Mouse (Mus musculus) kidney, embryonic 16.5 days (tissue): ENCODE measurements around the gene Osbp. TPM values are rescaled to one million over a fixed set of nuclear protein-coding genes. Genes with fewer than 3 reads are reported as not detected.
"Not testable (repeated sequence)": the region's sequence is repeated elsewhere in the genome, so short reads cannot be mapped to it uniquely, and the experiment has no call there.

Experiments
- ATAC-seq: fragments of 200-750 bp; cut with Nextera tagmentation; 2 replicates; pipeline ENCODE4 v1.8.0; 2017; ENCODE audit warnings: moderate TSS enrichment; ENCODE audit not compliant: low FRiP score, low TSS enrichment
- H3K27ac ChIP-seq: fragments of 300-500 bp; sonication (generic); 2 replicates; pipeline ENCODE4 v1.5.1; 2014; ENCODE audit warnings: low read length
- H3K27me3 ChIP-seq: fragments of 300-500 bp; sonication (generic); 2 replicates; pipeline ENCODE4 v1.6.1; 2014; ENCODE audit warnings: low read length, control low read depth, mixed read lengths; ENCODE audit not compliant: insufficient read depth
- H3K36me3 ChIP-seq: fragments of 300-500 bp; sonication (generic); 2 replicates; pipeline ENCODE4 v1.6.1; 2014; ENCODE audit warnings: low read length, control low read depth, mixed read lengths; ENCODE audit not compliant: insufficient read depth
- H3K4me1 ChIP-seq: fragments of 300-500 bp; sonication (generic); 2 replicates; pipeline ENCODE4 v1.6.1; 2014; ENCODE audit warnings: low read length, control low read depth, mixed read lengths; ENCODE audit not compliant: insufficient read depth
- H3K4me2 ChIP-seq: fragments of 300-500 bp; sonication (generic); replicated peaks from 2 replicates; pipeline ENCODE4 v1.6.1; 2014; ENCODE audit warnings: low read depth, low read length
- H3K4me3 ChIP-seq: fragments of 300-500 bp; sonication (generic); 2 replicates; pipeline ENCODE4 v1.5.1; 2014; ENCODE audit warnings: mild to moderate bottlenecking, low read length
- H3K9ac ChIP-seq: fragments of 300-500 bp; sonication (generic); replicated peaks from 2 replicates; pipeline ENCODE4 v1.6.1; 2014; ENCODE audit warnings: low read length
- H3K9me3 ChIP-seq: fragments of 300-500 bp; sonication (generic); 2 replicates; pipeline ENCODE4 v1.6.1; 2016; ENCODE audit warnings: low read length, control low read depth
- WGBS: fragments of 180-500 bp; shearing (Covaris S2); extraction: QIAGEN DNeasy Blood & Tissue Kit; methylation state at CpG from one replicate; pipeline ENCODE4 v1.1.7; 2014; 5-methylcytosine and 5-hydroxymethylcytosine counted together
- polyA plus RNA-seq: library from polyadenylated mRNA; unstranded; fragments of >200 nt; fragmentation: Nextera tagmentation; extraction: Ambion mirVana; gene quantifications from 2 replicates; pipeline ENCODE4 v1.2.1, GENCODE M21; 2015

The Osbp gene
- polyA plus RNA-seq, 1 experiment from 2014 or later = 4.1 TPM

GRCm38 (mm10) chr19:11980471-11980870 lies 14.7 kb downstream of the Osbp start:
- no peaks in the 10 kb centered on the region for H3K9me3 ChIP-seq
- no peak for ATAC-seq
- H3K4me3 ChIP-seq = no peak overlapping the region
- H3K4me2 ChIP-seq = no peak overlapping the region
- WGBS = 91% methylated on average over 4 of the region's 4 CpGs
- H3K36me3 ChIP-seq = peaks cover 84% of the 10 kb centered on the region
- no peak overlapping the region for H3K27ac ChIP-seq
- H3K27me3 ChIP-seq = no peaks in the 10 kb centered on the region
- H3K4me1 ChIP-seq = no peaks in the 10 kb centered on the region
- H3K9ac ChIP-seq = no peak overlapping the region

DNA sequence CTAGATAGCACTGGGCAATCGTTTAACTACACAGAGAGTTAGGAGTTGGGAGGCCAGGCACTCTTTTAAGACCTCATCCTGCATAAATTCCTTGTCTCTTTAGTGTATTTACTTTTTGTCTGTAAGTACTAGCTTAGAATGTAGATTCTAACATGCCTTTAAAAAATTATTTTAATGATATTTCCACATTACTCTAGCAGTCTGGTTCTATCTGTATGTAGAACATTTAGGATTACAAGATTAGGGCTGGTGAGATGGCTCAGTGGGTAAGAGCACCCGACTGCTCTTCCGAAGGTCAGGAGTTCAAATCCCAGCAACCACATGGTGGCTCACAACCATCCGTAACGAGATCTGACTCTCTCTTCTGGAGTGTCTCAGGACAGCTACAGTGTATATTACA lies 18.9 kb downstream of the Osbp start:
- peaks cover 71% of the 10 kb centered on the region for H3K36me3 ChIP-seq
- H3K4me1 ChIP-seq, H3K27me3 ChIP-seq, H3K4me2 ChIP-seq, ATAC-seq, H3K9me3 ChIP-seq, H3K9ac ChIP-seq, H3K4me3 ChIP-seq, H3K27ac ChIP-seq: not testable (repeated sequence)
- WGBS = 84% methylated on average over 5 of the region's 5 CpGs

GRCm38 (mm10) chr19:11987841-11988240 lies 22.1 kb downstream of the Osbp start:
- WGBS = 97% methylated on average over 3 of the region's 3 CpGs
- ATAC-seq = no peak

GRCm38 (mm10) chr19:11989334-11989733 lies 23.6 kb downstream of the Osbp start:
- Histone ChIP-seq H3K27ac (no peak overlapping the region), H3K4me3 (no peak overlapping the region), H3K9me3 (no peaks in the 10 kb centered on the region), H3K9ac (no peak overlapping the region), H3K27me3 (no peaks in the 10 kb centered on the region), H3K4me1 (no peaks in the 10 kb centered on the region), H3K36me3 (peaks cover 62% of the 10 kb centered on the region), H3K4me2 (no peak overlapping the region)
- ATAC-seq = no peak
- 94% methylated on average over 7 of the region's 7 CpGs for WGBS

More at GRCm38 (mm10) chr19:11987841-11988240, 22.1 kb downstream of the Osbp start:
- H3K36me3 ChIP-seq = peaks cover 70% of the 10 kb centered on the region
- no peak overlapping the region for H3K27ac ChIP-seq
- H3K9ac ChIP-seq = no peak overlapping the region
- H3K4me2 ChIP-seq = no peak overlapping the region
- H3K9me3 ChIP-seq = no peaks in the 10 kb centered on the region
- H3K4me3 ChIP-seq = no peak overlapping the region
- H3K4me1 ChIP-seq = no peaks in the 10 kb centered on the region
- no peaks in the 10 kb centered on the region for H3K27me3 ChIP-seq

GRCm38 (mm10) chr19:11992034-11992433 lies 26.3 kb downstream of the Osbp start:
- no peaks in the 10 kb centered on the region for H3K27me3 ChIP-seq
- whole genome bisulfite sequencing = 91% methylated on average over 9 of the region's 9 CpGs
- no peaks in the 10 kb centered on the region for H3K9me3 ChIP-seq
- H3K4me1 ChIP-seq = no peaks in the 10 kb centered on the region
- H3K9ac ChIP-seq = no peak overlapping the region
- peaks cover 59% of the 10 kb centered on the region for H3K36me3 ChIP-seq
- H3K27ac ChIP-seq = no peak overlapping the region
- no peak overlapping the region for H3K4me3 ChIP-seq
- H3K4me2 ChIP-seq = no peak overlapping the region
- no peak for ATAC-seq

DNA sequence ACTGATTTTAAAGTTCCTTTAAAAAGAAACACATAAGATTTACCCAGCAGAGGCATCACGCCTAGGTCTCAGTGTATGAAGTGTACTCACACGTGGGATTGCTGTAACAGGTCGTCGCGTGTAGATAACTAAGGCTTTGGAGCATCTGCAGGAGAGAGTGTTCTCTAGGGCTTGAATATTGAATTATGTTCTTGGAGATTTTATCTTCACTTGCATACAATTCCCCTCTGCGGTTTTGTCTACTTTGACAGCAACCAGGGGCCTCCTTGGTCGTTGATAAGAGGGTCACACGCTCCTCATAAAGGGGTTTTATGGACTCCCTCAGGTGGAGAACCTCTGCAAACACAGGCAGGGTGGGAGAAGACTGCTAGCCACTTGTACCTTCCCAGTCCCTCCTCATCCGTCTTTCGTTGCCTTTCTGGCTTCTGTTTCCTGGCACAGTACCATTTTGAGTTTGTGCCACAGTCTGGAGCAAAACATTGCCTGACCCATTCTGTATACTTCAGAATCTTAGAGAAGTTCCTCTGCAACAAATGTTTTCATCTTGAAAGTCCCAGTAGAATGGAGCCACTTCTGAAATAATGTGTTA lies 26.8 kb downstream of the Osbp start:
- 87% methylated on average over 10 of the region's 10 CpGs for WGBS
- H3K4me1 ChIP-seq = no peaks in the 10 kb centered on the region
- no peaks in the 10 kb centered on the region for H3K27me3 ChIP-seq
- H3K4me2 ChIP-seq = no peak overlapping the region
- ATAC-seq = no peak
- H3K4me3 ChIP-seq = no peak overlapping the region
- H3K9ac ChIP-seq = no peak overlapping the region
- no peak overlapping the region for H3K27ac ChIP-seq
- no peaks in the 10 kb centered on the region for H3K9me3 ChIP-seq
- H3K36me3 ChIP-seq = peaks cover 57% of the 10 kb centered on the region

GRCm38 (mm10) chr19:11994703-11995431 lies 29.1 kb downstream of the Osbp start:
- Histone ChIP-seq H3K27ac (no peak overlapping the region), H3K36me3 (peaks cover 44% of the 10 kb centered on the region), H3K4me2 (no peak overlapping the region), H3K27me3 (no peaks in the 10 kb centered on the region), H3K9ac (no peak overlapping the region), H3K4me3 (no peak overlapping the region), H3K4me1 (no peaks in the 10 kb centered on the region), H3K9me3 (no peaks in the 10 kb centered on the region)
- 89% methylated on average over 6 of the region's 6 CpGs for WGBS
- ATAC-seq = no peak

DNA sequence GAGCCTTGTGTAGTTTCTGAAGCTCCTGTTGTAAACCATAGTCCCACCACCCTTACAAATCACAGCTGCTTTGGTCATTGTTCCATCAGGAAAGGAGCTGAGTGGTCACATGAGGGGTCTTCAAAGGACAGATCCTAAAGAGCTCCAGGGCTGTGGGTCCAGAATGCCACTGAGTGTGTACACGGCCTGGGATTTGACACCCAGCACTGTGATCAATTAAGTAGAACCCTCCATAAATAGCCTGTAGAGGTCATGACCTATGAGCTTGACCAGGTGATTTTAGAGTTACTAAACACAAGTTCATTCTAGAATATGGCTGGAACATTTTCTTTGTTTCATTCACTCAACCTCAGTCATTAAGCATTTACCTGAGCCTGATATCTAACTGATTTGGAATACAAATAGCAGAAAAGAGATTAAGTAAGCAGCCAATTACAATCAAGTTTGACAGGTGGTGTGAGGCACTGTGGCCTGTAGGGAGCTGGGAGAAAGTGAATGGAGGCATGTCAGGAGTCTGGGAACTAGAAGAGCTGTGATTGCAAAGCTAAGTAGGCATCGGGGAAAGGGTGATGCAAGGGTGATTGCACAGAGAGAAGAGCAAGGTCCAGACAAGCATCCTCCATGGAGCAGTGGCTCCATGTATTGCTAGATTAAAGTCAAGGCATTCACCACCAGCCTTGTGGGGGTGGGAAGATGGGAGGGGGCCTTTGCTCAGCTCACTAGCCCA lies 30.1 kb downstream of the Osbp start:
- H3K4me2 ChIP-seq = no peak overlapping the region
- peaks cover 37% of the 10 kb centered on the region for H3K36me3 ChIP-seq
- H3K27me3 ChIP-seq = no peaks in the 10 kb centered on the region
- H3K4me1 ChIP-seq = no peaks in the 10 kb centered on the region
- WGBS = 41% methylated on average over 2 of the region's 2 CpGs
- no peak overlapping the region for H3K27ac ChIP-seq
- H3K4me3 ChIP-seq = no peak overlapping the region
- H3K9ac ChIP-seq = no peak overlapping the region
- no peaks in the 10 kb centered on the region for H3K9me3 ChIP-seq
- no peak for ATAC-seq

DNA sequence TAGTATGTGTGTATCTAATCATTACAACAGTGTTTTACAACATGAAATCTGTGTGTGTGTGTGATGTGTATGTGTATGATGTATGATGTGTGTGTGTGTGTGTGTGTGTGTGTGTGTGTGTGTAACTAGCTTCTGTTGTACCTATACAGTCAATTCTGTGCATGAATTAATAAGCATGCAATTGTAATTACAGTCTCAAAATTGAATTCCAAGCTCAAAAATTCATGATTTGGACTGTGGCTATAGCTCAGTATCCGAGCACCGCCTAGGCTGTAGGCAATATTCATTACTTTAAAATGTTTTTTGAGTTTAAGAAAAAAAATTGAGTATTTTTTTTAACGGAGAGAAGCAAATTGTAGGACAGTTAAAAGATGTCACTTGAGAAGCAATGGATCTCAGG lies 35.9 kb downstream of the Osbp start:
- H3K4me2 ChIP-seq = no peak overlapping the region; the same call in 1 of the 2 replicates
- no peaks in the 10 kb centered on the region for H3K27me3 ChIP-seq
- H3K4me1 ChIP-seq = peaks cover 12% of the 10 kb centered on the region; the same call in 1 of the 2 replicates
- H3K9me3 ChIP-seq = no peaks in the 10 kb centered on the region
- no peak overlapping the region for H3K4me3 ChIP-seq
- no peaks in the 10 kb centered on the region for H3K36me3 ChIP-seq
- 30% methylated on average over 3 of the region's 3 CpGs for WGBS
- no peak overlapping the region for H3K27ac ChIP-seq
- no peak for ATAC-seq
- H3K9ac ChIP-seq = no peak overlapping the region

- Histone ChIP-seq H3K27me3 (no peaks in the 10 kb centered on the region), H3K36me3 (no peaks in the 10 kb centered on the region), H3K4me1 (peaks cover 16% of the 10 kb centered on the region), H3K9ac (0 out of 2 replicates have a peak overlapping the region, but pooled peaks have one; percentile 38), H3K4me2 (peak overlapping the region; percentile 47), H3K9me3 (no peaks in the 10 kb centered on the region), H3K4me3 (peak overlapping the region; percentile 33), H3K27ac (no peak overlapping the region)
- peak; percentile 73 for ATAC-seq
- 2% methylated on average over 11 of the region's 11 CpGs for WGBS
Observed at GRCm38 (mm10) chr19:12002125-12002524, 36.4 kb downstream of the Osbp start.
